Mouse (Mus musculus) limb, embryonic 12.5 days (tissue): ENCODE data around the gene Rnf166. TPM values are rescaled to one million over a fixed set of nuclear protein-coding genes. Genes with fewer than 3 reads are reported as not detected.
A peak's percentile ranks its signal among the peaks of the same experiment; 100 is the strongest.

Experiments
- ATAC-seq: fragments of 200-750 bp; cut with Nextera tagmentation; 2 replicates; pipeline ENCODE4 v1.8.0; 2017; ENCODE audit warnings: low read depth, moderate TSS enrichment; ENCODE audit not compliant: insufficient number of reproducible peaks, insufficient read depth, low FRiP score, low TSS enrichment
- H3K27ac ChIP-seq: fragments of 300-500 bp; sonication (generic); 2 replicates; pipeline ENCODE4 v1.5.1; 2016; ENCODE audit warnings: mild to moderate bottlenecking, moderate library complexity
- H3K27me3 ChIP-seq: fragments of 300-500 bp; sonication (generic); 2 replicates; pipeline ENCODE4 v1.6.1; 2016; ENCODE audit warnings: mild to moderate bottlenecking, moderate library complexity
- H3K36me3 ChIP-seq: fragments of 300-500 bp; sonication (generic); 2 replicates; pipeline ENCODE4 v1.6.1; 2016; ENCODE audit warnings: mild to moderate bottlenecking, moderate library complexity
- H3K4me1 ChIP-seq: fragments of 300-500 bp; sonication (generic); replicated peaks from 2 replicates; pipeline ENCODE4 v1.6.1; 2016
- H3K4me2 ChIP-seq: fragments of 300-500 bp; sonication (generic); 2 replicates; pipeline ENCODE4 v1.6.1; 2016; ENCODE audit warnings: mild to moderate bottlenecking, moderate library complexity
- H3K4me3 ChIP-seq: fragments of 300-500 bp; sonication (generic); replicated peaks from 2 replicates; pipeline ENCODE4 v1.5.1; 2016; ENCODE audit warnings: mild to moderate bottlenecking
- H3K9ac ChIP-seq: fragments of 300-500 bp; sonication (generic); replicated peaks from 2 replicates; pipeline ENCODE4 v1.6.1; 2016; ENCODE audit warnings: mild to moderate bottlenecking, moderate library complexity
- H3K9me3 ChIP-seq: fragments of 300-500 bp; sonication (generic); 2 replicates; pipeline ENCODE4 v1.6.1; 2016; ENCODE audit warnings: mild to moderate bottlenecking, moderate library complexity
- WGBS: fragments of 180-500 bp; shearing (Covaris S2); methylation state at CpG from one replicate; pipeline ENCODE4 v1.1.7; 2016; 5-methylcytosine and 5-hydroxymethylcytosine counted together
- polyA plus RNA-seq: library from polyadenylated mRNA; unstranded; fragments of >200 nt; fragmentation: Nextera tagmentation; extraction: Ambion mirVana; gene quantifications from 2 replicates; pipeline ENCODE4 v1.2.1, GENCODE M21; 2016

Gene Rnf166
- polyA plus RNA-seq, result 45.8 and 46.4 TPM in 2 replicates

GRCm38 (mm10) chr8:122475580-122476320, at the start of gene Rnf166, which contains the start of gene Ctu2:
Rnf166 (minus strand) TSS chr8:122476064.
Ctu2 (plus strand) TSS chr8:122476143.
- H3K4me3 ChIP-seq, result peak within 1 kb of the TSS; percentile 98
- H3K36me3 ChIP-seq, result peaks cover 55% of the 10 kb centered on the region
- H3K4me1 ChIP-seq, result peaks cover 20% of the 10 kb centered on the region
- H3K9me3 ChIP-seq, result no peaks in the 10 kb centered on the region
- H3K27ac ChIP-seq, result peak within 1 kb of the TSS; percentile 79
- no peaks in the 10 kb centered on the region for H3K27me3 ChIP-seq
- WGBS, result under 1% methylated on average over 91 of the region's 103 CpGs
- H3K4me2 ChIP-seq, result peak within 1 kb of the TSS; percentile 90
- peak within 1 kb of the TSS; percentile 91 for H3K9ac ChIP-seq
- peak; percentile 77 for ATAC-seq

- H3K4me1 ChIP-seq, result peaks cover 50% of the 10 kb centered on the region
- no peaks in the 10 kb centered on the region for H3K36me3 ChIP-seq
- H3K9ac ChIP-seq, result no peak overlapping the region
- H3K4me3 ChIP-seq, result no peak overlapping the region
- H3K9me3 ChIP-seq, result no peaks in the 10 kb centered on the region
- ATAC-seq, result no peak
- no peak overlapping the region for H3K4me2 ChIP-seq
- peak overlapping the region; percentile 75; the same call in 1 of the 2 replicates for H3K27ac ChIP-seq
- 80% methylated on average over 6 of the region's 6 CpGs for WGBS
- H3K27me3 ChIP-seq, result no peaks in the 10 kb centered on the region
Measured at GRCm38 (mm10) chr8:122525004-122525403, 49.1 kb upstream of the Rnf166 start.

GRCm38 (mm10) chr8:122524506-122524905, 48.6 kb upstream of the Rnf166 start:
- 64% methylated on average over 6 of the region's 6 CpGs for WGBS
- peak overlapping the region; percentile 14; the same call in 1 of the 2 replicates for H3K9ac ChIP-seq
- no peaks in the 10 kb centered on the region for H3K27me3 ChIP-seq
- peak overlapping the region; percentile 75 for H3K27ac ChIP-seq
- H3K4me2 ChIP-seq, result peak overlapping the region; percentile 48
- peaks cover 50% of the 10 kb centered on the region for H3K4me1 ChIP-seq
- H3K36me3 ChIP-seq, result no peaks in the 10 kb centered on the region
- no peaks in the 10 kb centered on the region for H3K9me3 ChIP-seq
- no peak for ATAC-seq
- no peak overlapping the region for H3K4me3 ChIP-seq

GRCm38 (mm10) chr8:122523652-122524360, 47.9 kb upstream of the Rnf166 start:
- Histone ChIP-seq H3K4me2 (peak overlapping the region; percentile 48), H3K4me1 (peaks cover 53% of the 10 kb centered on the region)

GRCm38 (mm10) chr8:122522796-122523651, 47.2 kb upstream of the Rnf166 start:
- H3K9ac ChIP-seq, result 0 out of 2 replicates have a peak overlapping the region, but pooled peaks have one; percentile 18
- peak overlapping the region; percentile 75 for H3K27ac ChIP-seq
- no peaks in the 10 kb centered on the region for H3K36me3 ChIP-seq
- H3K9me3 ChIP-seq, result no peaks in the 10 kb centered on the region
- H3K4me2 ChIP-seq, result peak overlapping the region; percentile 48
- no peaks in the 10 kb centered on the region for H3K27me3 ChIP-seq
- peaks cover 61% of the 10 kb centered on the region for H3K4me1 ChIP-seq
- H3K4me3 ChIP-seq, result 0 out of 2 replicates have a peak overlapping the region, but pooled peaks have one; percentile 1
- 42% methylated on average over 14 of the region's 14 CpGs for WGBS
- ATAC-seq, result no peak

More at GRCm38 (mm10) chr8:122523652-122524360, 47.9 kb upstream of the Rnf166 start:
- Histone ChIP-seq H3K36me3 (no peaks in the 10 kb centered on the region), H3K9ac (peak overlapping the region; percentile 18; the same call in 1 of the 2 replicates), H3K27me3 (no peaks in the 10 kb centered on the region), H3K27ac (peak overlapping the region; percentile 75), H3K9me3 (no peaks in the 10 kb centered on the region), H3K4me3 (0 out of 2 replicates have a peak overlapping the region, but pooled peaks have one; percentile 1)
- WGBS, result 13% methylated on average over 23 of the region's 23 CpGs
- ATAC-seq, result no peak

GRCm38 (mm10) chr8:122520611-122521010, 44.7 kb upstream of the Rnf166 start:
- Histone ChIP-seq H3K36me3 (no peaks in the 10 kb centered on the region), H3K4me3 (no peak overlapping the region), H3K4me2 (no peak overlapping the region), H3K4me1 (peaks cover 58% of the 10 kb centered on the region), H3K9ac (no peak overlapping the region), H3K27ac (peak overlapping the region; percentile 23; the same call in 1 of the 2 replicates), H3K27me3 (no peaks in the 10 kb centered on the region), H3K9me3 (no peaks in the 10 kb centered on the region)
- 86% methylated on average over 11 of the region's 11 CpGs for WGBS
- no peak for ATAC-seq

- 14% methylated on average over 6 of the region's 6 CpGs for WGBS
- H3K27ac ChIP-seq, result peak overlapping the region; percentile 89
- H3K4me1 ChIP-seq, result peaks cover 31% of the 10 kb centered on the region
- H3K9me3 ChIP-seq, result no peaks in the 10 kb centered on the region
- no peak overlapping the region for H3K4me3 ChIP-seq
- H3K9ac ChIP-seq, result peak overlapping the region; percentile 42
- H3K4me2 ChIP-seq, result peak overlapping the region; percentile 28
- H3K27me3 ChIP-seq, result no peaks in the 10 kb centered on the region
- ATAC-seq, result peak; percentile 52; the same call in 1 of the 2 replicates
- H3K36me3 ChIP-seq, result 0 out of 2 replicates have a peak, but pooled peaks cover 3% of the 10 kb centered on the region
Measured at GRCm38 (mm10) chr8:122517541-122518190, 41.8 kb upstream of the Rnf166 start.

- no peak for ATAC-seq
- H3K36me3 ChIP-seq, result peaks cover 11% of the 10 kb centered on the region; the same call in 1 of the 2 replicates
- WGBS, result 93% methylated on average over 14 of the region's 14 CpGs
- H3K4me3 ChIP-seq, result no peak overlapping the region
- H3K4me2 ChIP-seq, result no peak overlapping the region
- H3K27me3 ChIP-seq, result no peaks in the 10 kb centered on the region
- no peaks in the 10 kb centered on the region for H3K9me3 ChIP-seq
- H3K4me1 ChIP-seq, result peaks cover 41% of the 10 kb centered on the region
- H3K27ac ChIP-seq, result 0 out of 2 replicates have a peak overlapping the region, but pooled peaks have one; percentile 7
- H3K9ac ChIP-seq, result no peak overlapping the region
Measured at GRCm38 (mm10) chr8:122515699-122516098, 39.8 kb upstream of the Rnf166 start.

GRCm38 (mm10) chr8:122512392-122512791, 36.5 kb upstream of the Rnf166 start:
- no peak overlapping the region for H3K4me3 ChIP-seq
- no peaks in the 10 kb centered on the region for H3K27me3 ChIP-seq
- no peaks in the 10 kb centered on the region for H3K9me3 ChIP-seq
- H3K27ac ChIP-seq, result no peak overlapping the region
- 81% methylated on average over 7 of the region's 7 CpGs for WGBS
- H3K4me2 ChIP-seq, result no peak overlapping the region
- ATAC-seq, result no peak
- H3K36me3 ChIP-seq, result peaks cover 15% of the 10 kb centered on the region; the same call in 1 of the 2 replicates
- no peak overlapping the region for H3K9ac ChIP-seq
- H3K4me1 ChIP-seq, result peaks cover 23% of the 10 kb centered on the region

GRCm38 (mm10) chr8:122511552-122511951, 35.7 kb upstream of the Rnf166 start:
- Histone ChIP-seq H3K4me1 (peaks cover 16% of the 10 kb centered on the region), H3K27me3 (no peaks in the 10 kb centered on the region), H3K4me2 (no peak overlapping the region), H3K9me3 (no peaks in the 10 kb centered on the region), H3K36me3 (peaks cover 20% of the 10 kb centered on the region; the same call in 1 of the 2 replicates), H3K27ac (peak overlapping the region; percentile 62), H3K4me3 (no peak overlapping the region), H3K9ac (0 out of 2 replicates have a peak overlapping the region, but pooled peaks have one; percentile 13)
- WGBS, result 72% methylated on average over 16 of the region's 16 CpGs
- no peak for ATAC-seq
